Mouse (Mus musculus) MEL (cell line): ENCODE measurements around the gene Ces1f. TPM values are rescaled to one million over a fixed set of nuclear protein-coding genes. Genes with fewer than 3 reads are reported as not detected.

Experiments used
- DNase-seq: peaks from one replicate; pipeline ENCODE4 v3.0.0; 2011; ENCODE audit warnings: low read depth, low spot score
- H3K27ac ChIP-seq: 2 replicates; pipeline ENCODE4 v1.5.1; 2012; ENCODE audit warnings: low read depth, mild to moderate bottlenecking, control low read depth, low read length, moderate library complexity; ENCODE audit not compliant: control insufficient read depth
- H3K27me3 ChIP-seq, 2 experiments: fragments of 150-350 bp in 1 of 2; sonication (generic) in 1 of 2; 2 replicates each; pipeline ENCODE4 v1.6.1; 2012; ENCODE audit warnings: low read length in 2 of 2, mild to moderate bottlenecking in 2 of 2, improper control_type of control experiment in 1 of 2, moderate library complexity in 1 of 2; ENCODE audit not compliant: insufficient read depth in 2 of 2, control insufficient read depth in 1 of 2
- H3K36me3 ChIP-seq, 2 experiments: 2 replicates each; pipeline ENCODE4 v1.6.1; 2012 to 2014; ENCODE audit warnings: low read length in 2 of 2, improper control_type of control experiment in 1 of 2, inconsistent platforms in 1 of 2, mild to moderate bottlenecking in 1 of 2; ENCODE audit not compliant: insufficient read depth in 2 of 2, control insufficient read depth in 1 of 2
- H3K4me1 ChIP-seq, 2 experiments: fragments of 150-350 bp in 1 of 2; sonication (generic) in 1 of 2; 2 replicates each; pipeline ENCODE4 v1.6.1; 2012; ENCODE audit warnings: low read length in 2 of 2, improper control_type of control experiment in 1 of 2, mild to moderate bottlenecking in 1 of 2; ENCODE audit not compliant: insufficient read depth in 2 of 2, control insufficient read depth in 1 of 2
- H3K4me3 ChIP-seq, 2 experiments: fragments of 150-350 bp in 1 of 2; sonication (generic) in 1 of 2; 2 replicates each; pipeline ENCODE4 v1.5.1; 2012; ENCODE audit warnings: low read depth in 2 of 2, low read length in 2 of 2, mild to moderate bottlenecking in 2 of 2, moderate library complexity in 2 of 2, control low read depth in 1 of 2, improper control_type of control experiment in 1 of 2; ENCODE audit not compliant: control insufficient read depth in 1 of 2, insufficient read depth in 1 of 2
- H3K79me2 ChIP-seq: 2 replicates; pipeline ENCODE4 v1.6.1; 2012; ENCODE audit warnings: mild to moderate bottlenecking, low read length, moderate library complexity; ENCODE audit not compliant: control insufficient read depth, poor library complexity, insufficient read depth
- H3K9ac ChIP-seq: 2 replicates; pipeline ENCODE4 v1.6.1; 2012; ENCODE audit warnings: low read depth, mild to moderate bottlenecking, control low read depth, low read length, moderate library complexity; ENCODE audit not compliant: control insufficient read depth, poor library complexity, severe bottlenecking
- H3K9me3 ChIP-seq: fragments of 150-350 bp; sonication (generic); replicated peaks from 2 replicates; pipeline ENCODE4 v1.6.1; 2012; ENCODE audit warnings: mild to moderate bottlenecking, low read length, improper control_type of control experiment, moderate library complexity; ENCODE audit not compliant: insufficient read depth
- BHLHE40 ChIP-seq: IDR thresholded peaks from 2 replicates; pipeline ENCODE4 v1.6.1; 2012; ENCODE audit warnings: low read depth, mild to moderate bottlenecking, inconsistent platforms, low read length, improper control_type of control experiment, borderline replicate concordance
- CHD1 ChIP-seq: IDR thresholded peaks from 2 replicates; pipeline ENCODE4 v1.6.1; 2012; ENCODE audit warnings: low read depth, mild to moderate bottlenecking, inconsistent platforms, low read length, improper control_type of control experiment
- CHD2 ChIP-seq: IDR thresholded peaks from 2 replicates; pipeline ENCODE4 v1.6.1; 2011; ENCODE audit warnings: low read length, improper control_type of control experiment
- E2F4 ChIP-seq: IDR thresholded peaks from 2 replicates; pipeline ENCODE4 v1.6.1; 2011; ENCODE audit warnings: low read depth, low read length, improper control_type of control experiment, borderline replicate concordance
- ELF1 ChIP-seq: IDR thresholded peaks from 2 replicates; pipeline ENCODE4 v1.6.1; 2014; ENCODE audit warnings: low read depth, mild to moderate bottlenecking, inconsistent platforms, low read length, improper control_type of control experiment, moderate library complexity
- JUND ChIP-seq: IDR thresholded peaks from 2 replicates; pipeline ENCODE4 v1.6.1; 2011; ENCODE audit warnings: low read depth, mild to moderate bottlenecking, improper control_type of control experiment, low read length
- KAT2A ChIP-seq: conservative IDR thresholded peaks from 2 replicates; pipeline ENCODE4 v1.6.1; 2012; ENCODE audit warnings: low read depth, low read length, improper control_type of control experiment, inconsistent platforms
- MAZ ChIP-seq: IDR thresholded peaks from 2 replicates; pipeline ENCODE4 v1.6.1; 2012; ENCODE audit warnings: low read depth, mild to moderate bottlenecking, inconsistent platforms, low read length, improper control_type of control experiment
- MYC ChIP-seq: IDR thresholded peaks from 2 replicates; pipeline ENCODE4 v1.6.1; 2011; ENCODE audit warnings: low read depth, mild to moderate bottlenecking, low read length, improper control_type of control experiment, moderate library complexity
- POLR2A ChIP-seq, 2 experiments: IDR thresholded peaks; 2 replicates each; pipeline ENCODE4 v1.6.1; 2011 to 2012; ENCODE audit warnings: low read length in 2 of 2, mild to moderate bottlenecking in 2 of 2, control low read depth in 1 of 2, improper control_type of control experiment in 1 of 2, low read depth in 1 of 2, moderate library complexity in 1 of 2; ENCODE audit not compliant: control insufficient read depth in 1 of 2, insufficient read depth in 1 of 2, poor library complexity in 1 of 2
- POLR2AphosphoS2 ChIP-seq: IDR thresholded peaks from 2 replicates; pipeline ENCODE4 v1.6.1; 2011; ENCODE audit warnings: low read length, improper control_type of control experiment
- RAD21 ChIP-seq: IDR thresholded peaks from 2 replicates; pipeline ENCODE4 v1.6.1; 2011; ENCODE audit warnings: mild to moderate bottlenecking, low read depth, low read length, improper control_type of control experiment
- TCF12 ChIP-seq: IDR thresholded peaks from 2 replicates; pipeline ENCODE4 v1.6.1; 2014; ENCODE audit warnings: low read depth, mild to moderate bottlenecking, inconsistent platforms, low read length, improper control_type of control experiment, moderate library complexity
- USF1 ChIP-seq: IDR thresholded peaks from 2 replicates; pipeline ENCODE4 v1.6.1; 2014; ENCODE audit warnings: low read depth, mild to moderate bottlenecking, inconsistent platforms, low read length, improper control_type of control experiment, moderate library complexity
- USF2 ChIP-seq, 2 experiments: IDR thresholded peaks; 2 replicates each; pipeline ENCODE4 v1.6.1; 2011 to 2012; ENCODE audit warnings: improper control_type of control experiment in 2 of 2, low read length in 2 of 2, borderline replicate concordance in 1 of 2, inconsistent platforms in 1 of 2, low read depth in 1 of 2, mild to moderate bottlenecking in 1 of 2; ENCODE audit not compliant: insufficient read depth in 1 of 2
- ZC3H11A ChIP-seq: IDR thresholded peaks from 2 replicates; pipeline ENCODE4 v1.6.1; 2012; ENCODE audit warnings: low read depth, mild to moderate bottlenecking, inconsistent platforms, low read length, improper control_type of control experiment
- polyA plus RNA-seq, 2 experiments: library from polyadenylated mRNA; stranded (reverse) in 1 of 2; unstranded in 1 of 2; fragments of >175 nt in 1 of 2; fragments of >200 nt in 1 of 2; gene quantifications; 2 replicates each; pipeline versions ENCODE4 v1.2.1 to v1.2.4; 2012; ENCODE audit warnings: low replicate concordance in 2 of 2, low read depth in 1 of 2; ENCODE audit not compliant: insufficient read length in 2 of 2, insufficient read depth in 1 of 2, missing spikeins in 1 of 2
- total RNA-seq: library from RNA; depleted of rRNA; stranded (reverse); fragments of 300-350 nt; gene quantifications from 2 replicates; pipeline ENCODE4 v1.2.3, GENCODE M21; 2012

The Ces1f gene
- total and polyA plus RNA-seq, 3 experiments: 0.23 TPM; not detected in 2

- H3K27me3 ChIP-seq: no peaks in the 10 kb centered on the region
- no peak overlapping the region for H3K27ac ChIP-seq
- H3K4me1 ChIP-seq: no peaks in the 10 kb centered on the region
- no peak overlapping the region for H3K9ac ChIP-seq
- no peak overlapping the region for H3K4me3 ChIP-seq
- no peaks in the 10 kb centered on the region for H3K79me2 ChIP-seq
- H3K9me3 ChIP-seq: no peaks in the 10 kb centered on the region
- H3K36me3 ChIP-seq: no peaks in the 10 kb centered on the region
- no peak for TF ChIP-seq ELF1
- no peak for TF ChIP-seq POLR2AphosphoS2
- TF ChIP-seq CHD2: no peak
- no peak for TF ChIP-seq POLR2A (IDR thresholded peaks at IDR 0.05; ENCODE audit: control insufficient read depth in 1 of 2, insufficient read depth in 1 of 2, low read depth in 1 of 2, low read length in 2 of 2, poor library complexity in 1 of 2)
- TF ChIP-seq TCF12: no peak
- TF ChIP-seq ZC3H11A: no peak
- TF ChIP-seq USF2 (IDR thresholded peaks at IDR 0.05; ENCODE audit: borderline replicate concordance in 1 of 2, insufficient read depth in 1 of 2, low read depth in 1 of 2, low read length in 2 of 2): no peak
- no peak for TF ChIP-seq MAZ
- DNase-seq: no peak
These were observed 27.1 kb downstream of the Ces1f start for GRCm38 (mm10) chr8:93252400-93252925.

GRCm38 (mm10) chr8:93246057-93246456 is 33.5 kb downstream of the Ces1f start:
- Histone ChIP-seq H3K79me2 (no peaks in the 10 kb centered on the region), H3K27me3 (no peaks in the 10 kb centered on the region), H3K36me3 (no peaks in the 10 kb centered on the region), H3K9me3 (no peaks in the 10 kb centered on the region), H3K4me3 (no peak overlapping the region), H3K4me1 (no peaks in the 10 kb centered on the region), H3K27ac (no peak overlapping the region), H3K9ac (no peak overlapping the region)
- no peak for TF ChIP-seq MYC
- DNase-seq: no peak

GRCm38 (mm10) chr8:93239884-93240283 is 39.7 kb downstream of the Ces1f start:
- Histone ChIP-seq H3K79me2 (no peaks in the 10 kb centered on the region), H3K4me1 (no peaks in the 10 kb centered on the region), H3K36me3 (no peaks in the 10 kb centered on the region), H3K9me3 (no peaks in the 10 kb centered on the region), H3K27ac (no peak overlapping the region), H3K27me3 (no peaks in the 10 kb centered on the region), H3K9ac (no peak overlapping the region), H3K4me3 (no peak overlapping the region)
- TF ChIP-seq ELF1 (no peak), E2F4 (no peak), KAT2A (no peak), RAD21 (no peak), MAZ (no peak), JUND (no peak), USF1 (no peak), BHLHE40 (no peak), CHD1 (no peak), POLR2AphosphoS2 (no peak)
- no peak for DNase-seq
